Mouse (Mus musculus): ENCODE results near the gene Aldh3a1. TPM values are rescaled to one million over a fixed set of nuclear protein-coding genes. Genes with fewer than 3 reads are reported as not detected.

The Aldh3a1 gene
- polyA plus RNA-seq, 1 experiment: not detected

- Histone ChIP-seq H3K4me1 (ENCODE audit: control insufficient read depth) (peaks cover 6% of the 10 kb centered on the region; the same call in 1 of the 2 replicates), H3K9me3 (ENCODE audit: control insufficient read depth, low read length) (no peaks in the 10 kb centered on the region), H3K4me3 (replicated peaks) (no peak overlapping the region), H3K27me3 (ENCODE audit: control insufficient read depth) (no peaks in the 10 kb centered on the region), H3K36me3 (ENCODE audit: control insufficient read depth) (no peaks in the 10 kb centered on the region)
- TF ChIP-seq GATA1 (IDR thresholded peaks at IDR 0.05; ENCODE audit: low read length): no peak
- no peak for TF ChIP-seq TAL1 (IDR thresholded peaks at IDR 0.05; ENCODE audit: low read length)
Measured at GRCm38 (mm10) chr11:61225941-61226412, 18.6 kb downstream of the Aldh3a1 start.

- Histone ChIP-seq H3K9me3 (ENCODE audit: control insufficient read depth, low read length) (no peaks in the 10 kb centered on the region), H3K4me3 (replicated peaks) (no peak overlapping the region), H3K27me3 (ENCODE audit: control insufficient read depth) (peaks cover 11% of the 10 kb centered on the region), H3K36me3 (ENCODE audit: control insufficient read depth) (no peaks in the 10 kb centered on the region), H3K4me1 (ENCODE audit: control insufficient read depth) (peaks cover 4% of the 10 kb centered on the region; the same call in 1 of the 2 replicates)
- no peak for TF ChIP-seq TAL1 (IDR thresholded peaks at IDR 0.05; ENCODE audit: low read length)
- no peak for TF ChIP-seq GATA1 (IDR thresholded peaks at IDR 0.05; ENCODE audit: low read length)
Measured at GRCm38 (mm10) chr11:61227816-61228215, 20.5 kb downstream of the Aldh3a1 start.

GRCm38 (mm10) chr11:61228406-61228805 is 21.1 kb downstream of the Aldh3a1 start:
- peaks cover 2% of the 10 kb centered on the region; the same call in 1 of the 2 replicates for H3K4me1 ChIP-seq (ENCODE audit: control insufficient read depth)
- no peak overlapping the region for H3K4me3 ChIP-seq (replicated peaks)
- H3K27me3 ChIP-seq (ENCODE audit: control insufficient read depth): peaks cover 16% of the 10 kb centered on the region
- H3K36me3 ChIP-seq (ENCODE audit: control insufficient read depth): no peaks in the 10 kb centered on the region
- H3K9me3 ChIP-seq (ENCODE audit: control insufficient read depth, low read length): no peaks in the 10 kb centered on the region
- TF ChIP-seq GATA1 (IDR thresholded peaks at IDR 0.05; ENCODE audit: low read length) (no peak), TAL1 (IDR thresholded peaks at IDR 0.05; ENCODE audit: low read length) (no peak)

- Histone ChIP-seq H3K36me3 (ENCODE audit: control insufficient read depth) (no peaks in the 10 kb centered on the region), H3K9me3 (ENCODE audit: control insufficient read depth, low read length) (no peaks in the 10 kb centered on the region), H3K4me3 (replicated peaks) (no peak overlapping the region), H3K27me3 (ENCODE audit: control insufficient read depth) (peaks cover 19% of the 10 kb centered on the region), H3K4me1 (ENCODE audit: control insufficient read depth) (0 out of 2 replicates have a peak, but pooled peaks cover 2% of the 10 kb centered on the region)
- no peak for TF ChIP-seq GATA1 (IDR thresholded peaks at IDR 0.05; ENCODE audit: low read length)
- TF ChIP-seq TAL1 (IDR thresholded peaks at IDR 0.05; ENCODE audit: low read length): no peak
Measured at GRCm38 (mm10) chr11:61231329-61231728, 24.0 kb downstream of the Aldh3a1 start.

GRCm38 (mm10) chr11:61234174-61234573 is 26.8 kb downstream of the Aldh3a1 start:
- Histone ChIP-seq H3K36me3 (ENCODE audit: control insufficient read depth) (no peaks in the 10 kb centered on the region), H3K4me1 (ENCODE audit: control insufficient read depth) (0 out of 2 replicates have a peak, but pooled peaks cover 2% of the 10 kb centered on the region), H3K9me3 (ENCODE audit: control insufficient read depth, low read length) (no peaks in the 10 kb centered on the region), H3K4me3 (replicated peaks) (no peak overlapping the region), H3K27me3 (ENCODE audit: control insufficient read depth) (peaks cover 19% of the 10 kb centered on the region)
- TF ChIP-seq GATA1 (IDR thresholded peaks at IDR 0.05; ENCODE audit: low read length) (no peak), TAL1 (IDR thresholded peaks at IDR 0.05; ENCODE audit: low read length) (no peak)

GRCm38 (mm10) chr11:61236015-61236414 is 28.7 kb downstream of the Aldh3a1 start:
- TF ChIP-seq GATA1 (IDR thresholded peaks at IDR 0.05; ENCODE audit: low read length) (no peak), TAL1 (IDR thresholded peaks at IDR 0.05; ENCODE audit: low read length) (no peak)
- 0 out of 2 replicates have a peak, but pooled peaks cover 2% of the 10 kb centered on the region for H3K4me1 ChIP-seq (ENCODE audit: control insufficient read depth)
- H3K4me3 ChIP-seq (replicated peaks): no peak overlapping the region
- peaks cover 19% of the 10 kb centered on the region for H3K27me3 ChIP-seq (ENCODE audit: control insufficient read depth)
- no peaks in the 10 kb centered on the region for H3K9me3 ChIP-seq (ENCODE audit: control insufficient read depth, low read length)
- no peaks in the 10 kb centered on the region for H3K36me3 ChIP-seq (ENCODE audit: control insufficient read depth)

GRCm38 (mm10) chr11:61244406-61244805 is 37.1 kb downstream of the Aldh3a1 start:
- Histone ChIP-seq H3K4me3 (replicated peaks) (no peak overlapping the region), H3K27me3 (ENCODE audit: control insufficient read depth) (no peaks in the 10 kb centered on the region), H3K4me1 (ENCODE audit: control insufficient read depth) (no peaks in the 10 kb centered on the region), H3K36me3 (ENCODE audit: control insufficient read depth) (peaks cover 16% of the 10 kb centered on the region), H3K9me3 (ENCODE audit: control insufficient read depth, low read length) (no peaks in the 10 kb centered on the region)
- no peak for TF ChIP-seq GATA1 (IDR thresholded peaks at IDR 0.05; ENCODE audit: low read length)
- TF ChIP-seq TAL1 (IDR thresholded peaks at IDR 0.05; ENCODE audit: low read length): no peak

GRCm38 (mm10) chr11:61251741-61252140 is 44.4 kb downstream of the Aldh3a1 start:
- peaks cover 53% of the 10 kb centered on the region for H3K36me3 ChIP-seq (ENCODE audit: control insufficient read depth)

GRCm38 (mm10) chr11:61252807-61253206 is 45.5 kb downstream of the Aldh3a1 start:
- Histone ChIP-seq H3K4me1 (ENCODE audit: control insufficient read depth) (peaks cover 3% of the 10 kb centered on the region; the same call in 1 of the 2 replicates), H3K4me3 (replicated peaks) (no peak overlapping the region), H3K9me3 (ENCODE audit: control insufficient read depth, low read length) (no peaks in the 10 kb centered on the region), H3K36me3 (ENCODE audit: control insufficient read depth) (peaks cover 53% of the 10 kb centered on the region), H3K27me3 (ENCODE audit: control insufficient read depth) (no peaks in the 10 kb centered on the region)
- TF ChIP-seq TAL1 (IDR thresholded peaks at IDR 0.05; ENCODE audit: low read length) (no peak), GATA1 (IDR thresholded peaks at IDR 0.05; ENCODE audit: low read length) (no peak)

More at GRCm38 (mm10) chr11:61251741-61252140, 44.4 kb downstream of the Aldh3a1 start:
- TF ChIP-seq GATA1 (IDR thresholded peaks at IDR 0.05; ENCODE audit: low read length): no peak
- TF ChIP-seq TAL1 (IDR thresholded peaks at IDR 0.05; ENCODE audit: low read length): no peak
- H3K9me3 ChIP-seq (ENCODE audit: control insufficient read depth, low read length): no peaks in the 10 kb centered on the region
- no peak overlapping the region for H3K4me3 ChIP-seq (replicated peaks)
- peaks cover 3% of the 10 kb centered on the region; the same call in 1 of the 2 replicates for H3K4me1 ChIP-seq (ENCODE audit: control insufficient read depth)
- H3K27me3 ChIP-seq (ENCODE audit: control insufficient read depth): no peaks in the 10 kb centered on the region
